Mouse (Mus musculus): ENCODE data around the gene Efl1.

Gene Efl1

DNA sequence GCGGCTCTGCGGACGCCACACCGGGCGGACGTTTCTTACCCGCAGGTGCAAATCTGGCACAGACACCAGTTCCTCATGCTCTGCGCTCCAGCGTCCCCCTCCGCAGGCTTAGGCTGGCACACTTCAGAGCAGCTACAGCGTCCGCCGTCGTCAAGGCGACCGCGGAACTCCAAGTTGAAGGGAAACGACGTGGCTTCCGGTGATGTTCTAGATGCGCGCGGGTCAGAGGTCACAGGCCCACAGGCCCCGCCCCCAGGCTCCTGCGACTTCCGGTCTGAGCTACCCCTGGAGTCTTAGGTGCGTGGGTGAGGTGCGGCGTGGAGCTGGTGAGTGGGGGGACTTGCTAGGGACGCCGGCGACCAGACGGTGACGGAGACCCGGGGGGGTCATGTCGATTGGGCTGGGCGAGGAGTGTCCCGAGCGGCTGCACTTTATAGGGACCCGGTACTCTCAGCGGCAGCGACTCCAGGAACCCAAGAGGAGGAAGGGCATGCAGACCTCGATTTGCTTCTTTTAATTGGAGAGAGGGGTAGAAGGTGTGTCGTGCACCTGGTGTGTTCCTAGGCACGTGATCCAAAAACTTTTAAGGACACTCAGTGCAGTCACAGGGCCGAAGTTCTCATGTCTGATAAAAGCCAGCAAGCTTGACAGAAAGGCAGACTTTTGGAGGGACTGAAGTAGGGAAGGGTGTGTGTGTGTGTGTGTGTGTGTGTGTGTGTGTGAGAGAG, at the start of gene Efl1, which contains the start of gene Saxo2:
TSS of gene Efl1 (plus strand) at position 262 of the 728 bp plus-strand sequence.
TSS of gene Saxo2 (minus strand) at position 176 of the 728 bp plus-strand sequence.
- DNase-seq (ENCODE audit: low spot score in 2 of 2): peak; percentile 87 to 95

DNA sequence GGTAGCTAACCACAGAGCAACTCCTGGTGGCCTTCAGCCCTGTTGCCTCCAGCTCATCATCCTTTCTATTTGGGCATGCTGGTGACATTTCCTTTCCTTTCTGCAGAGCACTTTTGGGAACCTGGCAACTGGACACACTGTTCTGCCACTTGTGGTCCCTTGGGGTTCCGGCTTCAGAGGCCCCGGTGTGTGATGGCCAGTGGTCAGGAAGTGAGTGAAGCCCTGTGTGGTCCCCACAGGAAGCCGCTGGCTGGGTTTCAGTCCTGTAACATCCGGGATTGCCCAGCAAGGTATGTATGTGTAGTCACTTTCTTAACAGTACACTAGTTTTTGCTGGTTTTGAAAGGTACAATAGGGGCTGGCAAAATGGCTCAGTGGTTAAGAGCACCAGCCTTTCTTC, 46.4 kb upstream of the Efl1 start:
- no peak for DNase-seq (ENCODE audit: low spot score in 2 of 2)

- DNase-seq (ENCODE audit: low spot score in 2 of 2): no peak
Measured at GRCm38 (mm10) chr7:82605425-82605824, 43.0 kb upstream of the Efl1 start.

DNA sequence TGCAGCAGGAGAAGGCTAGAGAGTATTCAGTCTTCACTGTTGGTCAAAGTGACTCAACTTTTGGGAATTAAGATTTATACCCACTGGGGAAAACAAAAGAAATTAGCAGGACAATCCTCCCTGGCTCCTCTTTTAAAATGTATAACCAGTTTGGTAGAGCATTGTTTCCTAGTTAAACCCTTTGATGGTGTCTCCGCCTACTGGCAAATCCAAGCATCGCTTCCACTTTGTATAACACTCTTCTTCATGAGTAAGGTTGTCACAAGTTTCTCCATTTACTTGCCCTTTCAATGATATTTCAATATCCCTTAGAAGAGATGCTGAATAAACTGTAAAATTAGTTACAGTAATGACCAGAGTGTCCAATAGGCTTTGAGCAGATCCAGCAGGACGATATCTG, 38.8 kb upstream of the Efl1 start:
- no peak for DNase-seq (ENCODE audit: low spot score in 2 of 2)

DNA sequence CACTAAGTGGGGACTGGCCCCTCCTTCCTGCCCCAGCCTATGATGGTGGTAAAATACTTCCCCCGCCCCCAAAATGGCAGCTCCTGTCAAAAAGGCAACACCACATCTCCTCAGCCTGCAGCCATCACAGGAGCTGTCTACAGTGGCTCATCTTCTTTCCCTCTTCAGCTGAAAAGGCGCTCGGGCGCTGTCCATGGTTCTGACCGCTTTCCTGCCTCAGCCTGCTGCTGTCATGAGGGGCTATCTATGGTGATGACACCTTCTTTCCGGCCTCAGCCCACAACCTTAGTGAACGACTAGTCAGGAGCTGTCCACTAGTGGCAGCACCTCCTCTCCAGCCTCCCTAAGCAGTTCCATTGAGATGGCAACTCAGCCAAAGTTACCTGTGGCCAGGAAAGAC, 23.1 kb upstream of the Efl1 start:
- DNase-seq (ENCODE audit: low spot score in 2 of 2): peak; percentile 24 to 78

GRCm38 (mm10) chr7:82647183-82647582, 1.2 kb upstream of the Efl1 start:
- no peak for DNase-seq (ENCODE audit: low spot score in 2 of 2)

GRCm38 (mm10) chr7:82647909-82648308, 505 bp upstream of the Efl1 start:
- DNase-seq (ENCODE audit: low spot score in 2 of 2): no peak

GRCm38 (mm10) chr7:82649081-82649445, 649 bp downstream of the Efl1 start:
- no peak for DNase-seq (ENCODE audit: low spot score in 2 of 2)

DNA sequence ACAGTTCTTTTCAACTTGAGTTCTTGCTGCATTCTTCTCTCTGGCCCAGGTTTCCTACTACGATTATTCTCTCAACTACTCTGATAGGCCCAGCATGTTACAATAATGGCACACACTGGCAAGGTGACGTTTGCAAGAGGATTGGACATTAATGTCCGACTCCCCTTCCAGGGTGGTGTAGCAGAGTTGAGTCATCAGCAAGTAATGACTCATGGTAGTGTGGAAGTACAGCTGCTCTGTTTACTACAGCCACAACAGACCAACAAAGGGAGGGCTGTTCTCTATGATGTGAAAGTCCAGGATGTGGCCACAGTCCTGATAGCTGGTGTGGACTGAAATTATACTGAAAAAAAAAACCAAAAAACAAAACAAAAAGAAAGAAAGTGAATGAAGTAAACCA, 16.2 kb downstream of the Efl1 start:
- no peak for DNase-seq (ENCODE audit: low spot score in 2 of 2)

GRCm38 (mm10) chr7:82676001-82676400, 27.6 kb downstream of the Efl1 start:
- no peak for DNase-seq (ENCODE audit: low spot score in 2 of 2)

DNA sequence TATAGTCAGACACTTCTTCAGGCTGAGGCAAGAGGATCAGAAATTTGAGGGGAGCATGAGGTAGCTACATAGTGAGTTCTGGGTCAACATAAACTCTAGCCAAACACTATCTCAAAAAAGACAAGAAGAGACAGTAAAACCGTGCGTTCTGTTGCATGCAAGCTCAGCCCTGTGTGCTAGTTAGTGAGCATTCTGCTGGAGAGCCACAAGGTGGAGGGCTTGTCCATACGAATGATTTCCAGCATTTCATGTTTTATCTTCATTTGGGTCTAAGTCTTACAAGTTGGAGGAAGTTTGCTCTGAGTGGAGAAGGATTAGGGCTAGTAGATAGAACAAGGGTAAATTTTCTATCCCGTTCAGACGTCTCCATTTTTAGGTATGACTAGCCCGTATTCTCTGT, 28.4 kb downstream of the Efl1 start:
- no peak for DNase-seq (ENCODE audit: low spot score in 2 of 2)

GRCm38 (mm10) chr7:82679901-82680300, 31.5 kb downstream of the Efl1 start:
- no peak for DNase-seq (ENCODE audit: low spot score in 2 of 2)

DNA sequence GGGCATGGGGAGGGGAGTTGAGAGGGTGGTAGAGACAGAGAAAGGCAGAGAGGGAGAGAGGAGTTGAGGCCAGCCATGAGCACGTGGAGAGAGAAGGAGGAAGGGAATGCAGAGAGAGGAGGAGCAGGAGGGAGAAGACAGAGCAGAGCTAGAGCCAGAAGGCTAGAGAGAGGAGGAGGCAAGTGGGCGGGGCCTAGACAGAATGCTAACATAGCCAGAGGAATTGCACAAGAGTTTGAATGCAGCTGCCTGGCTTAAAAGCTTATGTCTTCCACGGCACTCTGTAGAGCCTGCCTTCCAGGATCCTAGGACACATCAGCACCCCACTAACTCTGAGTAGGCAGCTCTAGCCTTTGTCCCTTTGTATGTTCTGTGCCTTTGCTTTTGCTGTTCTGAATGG, 40.3 kb downstream of the Efl1 start:
- peak in 1 of 2 experiments; percentile 19 for DNase-seq (ENCODE audit: low spot score in 2 of 2)

GRCm38 (mm10) chr7:82691021-82691738, 42.8 kb downstream of the Efl1 start:
- no peak for DNase-seq (ENCODE audit: low spot score in 2 of 2)

GRCm38 (mm10) chr7:82697668-82698067, 49.3 kb downstream of the Efl1 start:
- no peak for DNase-seq (ENCODE audit: low spot score in 2 of 2)

DNA sequence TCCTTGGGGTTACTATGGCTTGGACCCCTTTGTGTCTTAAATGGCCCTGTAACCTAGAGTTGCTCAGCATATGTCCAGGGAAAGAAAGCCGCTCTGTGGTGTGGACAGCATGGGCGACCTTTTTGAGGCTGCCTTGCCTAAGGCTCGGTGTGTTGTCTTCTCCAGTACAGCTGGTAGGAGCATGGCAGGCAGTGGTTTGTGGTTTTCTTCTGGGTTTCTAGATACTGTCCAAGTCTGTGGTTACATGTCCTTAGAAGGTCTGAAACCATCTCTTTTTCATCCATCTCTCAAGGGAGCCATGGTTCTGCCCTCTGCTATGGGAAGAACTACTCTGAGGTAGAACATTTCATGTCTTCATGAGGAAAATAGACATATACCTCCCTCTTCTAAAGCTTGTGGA, 50.6 kb downstream of the Efl1 start:
- no peak for DNase-seq (ENCODE audit: low spot score in 2 of 2)

- no peak for DNase-seq (ENCODE audit: low spot score in 2 of 2)
Measured at GRCm38 (mm10) chr7:82702384-82703343, 54.2 kb downstream of the Efl1 start.

GRCm38 (mm10) chr7:82709172-82709571, 60.8 kb downstream of the Efl1 start:
- DNase-seq (ENCODE audit: low spot score in 2 of 2): no peak

GRCm38 (mm10) chr7:82715210-82715911, 66.9 kb downstream of the Efl1 start:
- no peak for DNase-seq (ENCODE audit: low spot score in 2 of 2)

DNA sequence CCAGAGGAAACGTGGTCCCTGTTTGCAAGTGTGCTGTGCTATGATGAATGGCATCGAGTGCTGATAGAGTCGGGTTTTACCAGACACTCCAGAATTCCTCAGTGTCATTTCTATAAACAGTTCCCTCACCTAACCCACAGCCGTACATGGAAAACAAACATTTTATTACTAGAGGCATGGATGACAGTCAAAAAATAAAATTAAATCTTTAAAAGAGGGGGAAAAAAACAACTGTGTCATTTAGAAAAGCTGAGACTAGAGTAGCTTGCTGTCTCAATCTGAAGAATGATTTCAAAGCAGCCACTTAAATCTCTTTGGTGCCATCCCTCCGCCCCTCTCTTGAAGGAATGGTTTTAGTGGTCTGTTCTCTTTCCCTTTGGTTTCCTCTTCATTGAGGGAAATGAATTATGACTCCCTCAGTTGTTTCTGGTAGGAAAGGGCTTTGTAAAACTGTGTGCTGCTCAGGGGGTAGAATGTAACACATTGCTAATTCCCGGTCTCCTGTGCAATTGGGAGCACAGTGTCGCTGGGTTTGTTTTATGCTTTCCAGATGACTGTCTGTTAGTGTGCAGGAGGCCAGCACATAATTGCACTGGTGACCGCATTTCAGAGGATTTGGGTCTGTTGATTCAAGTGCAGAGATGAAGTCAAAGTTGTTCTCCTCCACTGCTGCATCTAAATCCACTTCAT, 67.6 kb downstream of the Efl1 start:
- DNase-seq (ENCODE audit: low spot score in 2 of 2): no peak

DNA sequence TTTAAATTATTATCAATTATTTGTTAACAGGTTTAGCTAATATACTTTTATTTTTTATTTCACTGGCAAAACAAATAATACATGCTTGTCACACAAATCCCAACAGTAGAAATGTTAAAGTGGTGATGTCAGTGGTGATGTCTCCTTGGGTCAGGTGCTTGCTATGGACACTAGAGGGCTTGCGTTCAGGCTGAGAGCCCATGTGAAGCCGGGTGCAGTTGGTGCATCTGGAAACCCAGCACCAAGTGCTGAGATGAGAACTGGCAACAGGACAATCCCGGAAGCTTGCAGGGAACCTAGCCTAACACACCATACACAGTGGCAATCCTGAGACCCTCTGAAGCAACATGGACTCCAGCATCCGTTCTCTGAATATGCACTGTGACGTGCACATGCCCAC, 70.9 kb downstream of the Efl1 start:
- DNase-seq (ENCODE audit: low spot score in 2 of 2): no peak
